Mouse (Mus musculus): ENCODE measurements around the gene Rnf130. TPM values are rescaled to one million over a fixed set of nuclear protein-coding genes. Genes with fewer than 3 reads are reported as not detected.
"Not testable (repeated sequence)": the region's sequence is repeated elsewhere in the genome, so short reads cannot be mapped to it uniquely, and the experiment has no call there.

Rnf130 gene
- total RNA-seq, 1 experiment from 2014 or later: 253 TPM

GRCm38 (mm10) chr11:50066088-50066487 is 40.9 kb downstream of the Rnf130 start:
- no peak for ATAC-seq (ENCODE audit: extremely low read depth, insufficient number of reproducible peaks, low FRiP score, poor library complexity, severe bottlenecking)

- no peak for ATAC-seq (ENCODE audit: extremely low read depth, insufficient number of reproducible peaks, low FRiP score, poor library complexity, severe bottlenecking)
These were observed 48.7 kb downstream of the Rnf130 start for GRCm38 (mm10) chr11:50073830-50074229.

- no peak for ATAC-seq (ENCODE audit: extremely low read depth, insufficient number of reproducible peaks, low FRiP score, poor library complexity, severe bottlenecking)
These were observed 51.6 kb downstream of the Rnf130 start for GRCm38 (mm10) chr11:50076756-50077155.

GRCm38 (mm10) chr11:50081365-50082190 is 56.4 kb downstream of the Rnf130 start:
- no peak for ATAC-seq (ENCODE audit: extremely low read depth, insufficient number of reproducible peaks, low FRiP score, poor library complexity, severe bottlenecking)

- no peak for ATAC-seq (ENCODE audit: extremely low read depth, insufficient number of reproducible peaks, low FRiP score, poor library complexity, severe bottlenecking)
These were observed 61.1 kb downstream of the Rnf130 start for GRCm38 (mm10) chr11:50086211-50086610.

GRCm38 (mm10) chr11:50089840-50090239 is 64.7 kb downstream of the Rnf130 start:
- ATAC-seq (ENCODE audit: extremely low read depth, insufficient number of reproducible peaks, low FRiP score, poor library complexity, severe bottlenecking): no peak

- no peak for ATAC-seq (ENCODE audit: extremely low read depth, insufficient number of reproducible peaks, low FRiP score, poor library complexity, severe bottlenecking)
These were observed 66.0 kb downstream of the Rnf130 start for GRCm38 (mm10) chr11:50090982-50091675.

- no peak for ATAC-seq (ENCODE audit: extremely low read depth, insufficient number of reproducible peaks, low FRiP score, poor library complexity, severe bottlenecking)
These were observed 66.5 kb downstream of the Rnf130 start for GRCm38 (mm10) chr11:50091681-50092080.

GRCm38 (mm10) chr11:50095661-50096060 is 70.5 kb downstream of the Rnf130 start:
- ATAC-seq (ENCODE audit: extremely low read depth, insufficient number of reproducible peaks, low FRiP score, poor library complexity, severe bottlenecking): no peak

- no peak for ATAC-seq (ENCODE audit: extremely low read depth, insufficient number of reproducible peaks, low FRiP score, poor library complexity, severe bottlenecking)
These were observed 71.9 kb downstream of the Rnf130 start for GRCm38 (mm10) chr11:50097091-50097490.

- ATAC-seq (ENCODE audit: extremely low read depth, insufficient number of reproducible peaks, low FRiP score, poor library complexity, severe bottlenecking): no peak
These were observed 73.9 kb downstream of the Rnf130 start for GRCm38 (mm10) chr11:50098961-50099481.

- no peak for ATAC-seq (ENCODE audit: extremely low read depth, insufficient number of reproducible peaks, low FRiP score, poor library complexity, severe bottlenecking)
These were observed 74.5 kb downstream of the Rnf130 start for GRCm38 (mm10) chr11:50099692-50100091.

GRCm38 (mm10) chr11:50100548-50101307 is 75.6 kb downstream of the Rnf130 start:
- ATAC-seq (ENCODE audit: extremely low read depth, insufficient number of reproducible peaks, low FRiP score, poor library complexity, severe bottlenecking): no peak

GRCm38 (mm10) chr11:50101962-50102361 is 76.8 kb downstream of the Rnf130 start:
- not testable (repeated sequence) for ATAC-seq (ENCODE audit: extremely low read depth, insufficient number of reproducible peaks, low FRiP score, poor library complexity, severe bottlenecking)

- ATAC-seq (ENCODE audit: extremely low read depth, insufficient number of reproducible peaks, low FRiP score, poor library complexity, severe bottlenecking): no peak
These were observed 78.9 kb downstream of the Rnf130 start for GRCm38 (mm10) chr11:50104016-50104415.

- ATAC-seq (ENCODE audit: extremely low read depth, insufficient number of reproducible peaks, low FRiP score, poor library complexity, severe bottlenecking): no peak
These were observed 80.1 kb downstream of the Rnf130 start for GRCm38 (mm10) chr11:50105237-50105636.

GRCm38 (mm10) chr11:50106024-50106423 is 80.9 kb downstream of the Rnf130 start:
- ATAC-seq (ENCODE audit: extremely low read depth, insufficient number of reproducible peaks, low FRiP score, poor library complexity, severe bottlenecking): no peak

- peak; percentile 30; the same call in 1 of the 2 replicates for ATAC-seq (ENCODE audit: extremely low read depth, insufficient number of reproducible peaks, low FRiP score, poor library complexity, severe bottlenecking)
These were observed 83.7 kb downstream of the Rnf130 start for GRCm38 (mm10) chr11:50108823-50109244.

GRCm38 (mm10) chr11:50114329-50114728 is 89.2 kb downstream of the Rnf130 start:
- ATAC-seq (ENCODE audit: extremely low read depth, insufficient number of reproducible peaks, low FRiP score, poor library complexity, severe bottlenecking): peak; percentile 88

Data from neutrophil, adult 5-6 weeks (primary cell).